Mouse (Mus musculus) adrenal gland, postnatal 36 days (tissue): ENCODE measurements around the gene Akap13. TPM values are rescaled to one million over a fixed set of nuclear protein-coding genes. Genes with fewer than 3 reads are reported as not detected.
A peak's percentile ranks its signal among the peaks of the same experiment; 100 is the strongest.

Source experiments
- DNase-seq, 2 experiments: peaks; one replicate each; pipeline ENCODE4 v3.0.0; 2021; ENCODE audit warnings: mixed read lengths in 1 of 2
- total RNA-seq, 2 experiments: library from RNA; stranded (reverse); gene quantifications; 2 replicates each; pipeline ENCODE4 v1.2.3; 2021

The Akap13 gene
- total RNA-seq, 2 experiments from 2014 or later: 56.6 to 73.3 TPM

DNA sequence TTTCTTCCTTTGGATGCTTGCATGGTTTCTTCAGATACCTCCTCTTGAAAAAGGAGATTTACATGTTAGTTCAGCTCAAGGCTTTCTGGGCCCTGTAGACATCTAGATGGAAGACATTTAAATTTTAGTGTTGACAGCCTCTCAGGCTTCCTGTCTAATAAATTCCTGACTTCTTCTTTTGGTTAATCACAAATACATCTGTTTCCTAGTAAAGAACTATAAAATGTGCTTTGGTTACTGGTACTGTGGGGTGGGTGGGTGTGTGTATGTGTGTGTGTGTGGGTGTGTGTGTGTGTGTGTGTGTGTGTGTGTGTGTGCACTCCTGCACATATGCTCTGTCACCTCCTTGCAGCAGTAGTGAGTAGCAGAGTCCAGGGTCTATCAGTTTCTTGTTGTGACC is 262.0 kb downstream of the Akap13 start:
- no peak for DNase-seq

DNA sequence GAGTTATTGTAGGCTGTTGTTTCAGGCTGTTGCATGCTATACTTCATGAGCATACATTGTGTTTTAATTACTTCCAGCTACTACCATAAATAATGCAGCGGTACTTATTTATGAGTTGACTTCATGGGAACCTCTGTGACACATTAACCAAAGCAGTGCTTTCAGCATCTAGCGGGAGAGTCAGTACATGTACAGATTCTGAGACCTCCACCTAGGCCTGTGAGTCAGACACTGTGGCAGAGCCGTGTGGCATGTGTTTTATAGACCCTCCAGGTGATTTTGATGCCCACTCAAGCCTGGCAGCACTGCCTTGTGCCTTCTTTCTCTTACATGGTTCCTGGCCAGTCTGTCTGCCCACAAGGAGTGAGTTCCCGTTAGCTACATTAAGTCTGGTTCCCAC is 266.0 kb downstream of the Akap13 start:
- DNase-seq: no peak

DNA sequence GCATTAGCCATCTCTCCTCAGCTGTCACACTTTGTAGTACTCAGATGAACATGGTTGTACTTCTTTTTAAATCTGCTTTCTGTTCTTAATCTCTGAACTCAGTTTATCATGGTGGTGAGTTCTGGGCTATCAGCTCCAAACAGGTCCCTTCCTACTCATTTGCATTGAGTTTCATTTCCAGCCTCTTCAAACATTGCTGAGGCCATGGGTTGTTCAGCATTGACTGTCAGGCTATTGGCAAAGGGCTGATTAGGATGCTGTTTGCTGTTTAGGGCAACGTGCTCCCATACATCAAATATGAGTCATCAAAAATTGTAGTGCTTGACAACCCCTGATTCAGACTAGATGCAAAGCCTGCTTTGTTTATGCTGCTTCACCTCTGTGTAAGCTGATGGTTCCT is 268.7 kb downstream of the Akap13 start:
- DNase-seq: no peak

DNA sequence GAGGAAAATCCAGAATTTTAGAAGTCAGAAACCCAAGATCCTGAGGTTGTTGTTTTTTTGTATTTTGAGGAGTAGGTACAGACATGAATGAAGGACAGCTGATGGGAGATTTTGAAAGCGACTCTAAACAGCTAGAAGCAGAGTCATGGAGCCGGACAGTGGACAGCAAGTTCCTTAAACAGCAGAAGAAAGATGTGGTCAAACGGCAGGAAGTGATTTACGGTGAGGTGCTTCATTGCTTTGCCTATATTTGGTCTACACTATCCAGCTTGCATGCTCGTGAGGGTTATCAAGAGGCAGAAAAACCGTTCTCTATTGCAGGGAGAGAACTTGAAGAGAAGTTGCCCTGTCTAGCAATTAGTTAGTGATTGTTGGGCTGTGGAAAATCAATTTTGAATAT is 270.6 kb downstream of the Akap13 start:
- no peak for DNase-seq

DNA sequence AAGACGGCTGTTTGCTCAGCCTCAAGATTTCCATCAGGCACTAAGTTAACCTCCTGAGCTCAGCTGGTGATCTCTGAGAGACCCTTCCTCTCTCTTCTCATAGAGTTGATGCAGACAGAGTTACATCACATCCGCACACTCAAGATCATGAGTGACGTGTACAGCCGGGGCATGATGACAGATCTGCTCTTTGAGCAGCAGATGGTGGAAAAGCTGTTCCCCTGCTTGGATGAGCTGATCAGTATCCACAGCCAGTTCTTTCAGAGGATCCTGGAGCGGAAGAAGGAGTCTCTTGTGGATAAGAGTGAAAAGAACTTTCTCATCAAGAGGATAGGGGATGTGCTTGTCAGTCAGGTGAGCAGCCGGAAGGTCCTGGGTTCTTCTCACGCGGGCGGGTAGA is 271.5 kb downstream of the Akap13 start:
- no peak for DNase-seq

DNA sequence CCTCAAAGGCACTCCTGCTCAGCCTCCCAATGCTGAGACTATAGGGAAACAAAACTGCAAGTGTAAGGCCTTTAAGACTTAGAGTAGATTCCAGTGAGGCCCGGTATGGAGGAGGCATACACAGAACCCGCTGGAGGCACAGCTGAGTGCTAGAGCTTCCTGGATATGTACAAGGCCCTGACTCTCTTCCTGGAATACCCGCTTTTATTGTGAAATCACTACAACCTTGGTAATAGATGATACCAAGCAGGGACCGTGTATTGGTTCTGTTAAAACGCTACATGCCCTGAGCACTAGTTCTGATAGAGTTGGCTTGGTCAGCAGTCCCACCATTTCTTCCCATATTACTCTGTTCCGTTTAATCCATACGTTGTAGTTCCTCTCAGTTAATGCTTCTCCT is 274.3 kb downstream of the Akap13 start:
- no peak for DNase-seq

DNA sequence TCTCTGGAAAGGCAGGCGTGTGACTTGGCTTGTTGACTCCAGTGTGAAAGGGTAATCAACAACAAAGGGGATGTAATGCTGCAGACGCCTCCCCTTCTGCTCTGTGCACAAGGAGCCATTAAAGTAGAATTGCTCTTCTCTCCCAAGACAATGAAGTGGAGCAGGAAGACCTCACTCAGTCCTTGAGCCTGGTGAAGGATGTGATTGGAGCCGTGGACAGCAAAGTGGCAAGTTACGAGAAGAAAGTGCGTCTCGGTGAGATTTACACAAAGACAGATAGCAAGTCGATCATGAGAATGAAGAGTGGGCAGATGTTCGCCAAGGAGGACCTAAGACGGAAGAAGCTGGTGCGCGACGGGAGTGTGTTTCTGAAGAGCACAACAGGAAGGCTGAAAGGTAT is 274.9 kb downstream of the Akap13 start:
- no peak for DNase-seq

DNA sequence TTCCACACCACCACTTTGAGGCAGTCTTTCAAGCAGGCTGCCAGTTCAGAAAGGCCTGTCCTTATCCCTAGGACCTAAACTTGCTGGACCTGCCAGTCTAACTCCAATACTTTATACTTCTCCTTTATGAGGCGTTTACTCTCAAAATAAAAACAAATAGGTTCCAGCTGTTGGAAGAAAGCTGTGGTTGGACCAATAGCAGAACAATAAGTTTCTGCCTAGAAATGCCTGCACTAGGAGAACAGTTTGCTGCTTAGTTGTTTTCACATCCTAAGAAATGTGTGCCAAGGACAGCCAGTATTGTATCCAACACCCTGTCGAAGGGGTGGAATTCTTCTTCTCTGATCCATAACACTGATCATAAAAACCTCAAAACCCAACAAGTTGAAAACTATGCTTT is 276.6 kb downstream of the Akap13 start:
- DNase-seq: no peak

DNA sequence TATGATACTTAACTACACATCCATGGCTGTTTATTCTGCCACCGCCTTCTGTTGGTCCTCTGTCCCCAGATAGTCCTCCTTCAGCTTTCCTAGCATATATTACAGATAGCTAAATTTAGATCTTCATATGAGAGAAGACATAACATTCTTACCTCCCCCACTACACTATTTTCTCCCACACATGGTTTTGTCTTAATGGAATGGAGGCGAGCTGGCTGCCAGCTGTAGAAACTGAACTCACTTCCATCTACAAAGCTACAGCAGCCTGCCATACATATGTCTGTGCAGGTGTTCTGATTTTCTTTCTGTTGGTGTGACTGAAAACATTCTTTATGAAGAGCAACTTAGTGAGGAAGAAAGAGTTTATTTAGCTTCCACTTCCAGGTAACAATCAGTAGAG is 277.8 kb downstream of the Akap13 start:
- no peak for DNase-seq

DNA sequence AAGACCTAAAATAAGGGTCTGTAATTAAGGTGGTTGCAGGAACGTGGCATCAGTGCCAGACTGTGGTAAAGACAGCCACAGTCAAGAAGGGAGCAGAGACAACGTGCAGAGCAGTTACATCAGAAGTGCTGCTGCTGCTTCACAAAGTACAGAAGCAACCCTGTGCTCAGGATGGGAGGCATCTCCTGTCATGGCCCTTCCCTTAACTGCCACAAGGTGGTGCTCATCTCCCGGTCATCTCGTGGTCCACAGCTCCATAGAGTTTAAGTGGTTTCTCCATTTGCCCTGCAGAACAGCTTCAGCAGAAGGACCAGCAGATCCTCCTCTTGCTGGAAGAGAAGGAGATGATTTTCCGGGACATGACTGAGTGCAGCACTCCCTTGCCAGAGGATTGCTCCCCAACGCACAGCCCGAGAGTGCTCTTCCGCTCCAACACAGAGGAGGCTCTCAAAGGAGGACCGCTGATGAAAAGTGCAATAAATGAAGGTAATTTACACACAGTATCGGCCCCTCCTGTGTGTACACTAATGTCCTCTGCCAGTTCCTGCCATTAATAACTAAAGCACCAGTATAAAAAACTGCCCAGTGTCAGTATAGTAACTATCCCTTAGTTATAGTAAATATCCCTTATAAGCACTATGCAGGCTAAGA is 283.9 kb downstream of the Akap13 start:
- peak; percentile 66 to 74 for DNase-seq

DNA sequence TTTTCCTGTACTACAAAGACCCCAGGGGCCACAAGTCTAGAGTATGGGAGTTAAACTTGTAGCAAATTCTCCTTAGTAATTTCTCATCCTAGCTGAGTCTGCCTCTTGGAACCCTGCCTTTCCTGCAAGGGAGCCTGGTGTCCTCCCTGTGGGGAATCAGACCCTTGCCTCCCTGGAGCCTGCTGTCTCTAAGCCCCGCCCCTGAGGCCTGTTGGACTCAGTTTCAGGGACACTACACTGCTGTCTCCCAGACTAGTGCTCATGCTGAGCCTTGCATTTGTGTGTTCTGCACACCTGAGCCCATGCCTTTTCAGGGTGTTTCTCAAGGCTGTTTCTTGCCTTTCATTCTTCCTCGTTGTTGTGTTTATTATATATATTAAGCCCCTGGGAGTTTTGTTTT is 289.2 kb downstream of the Akap13 start:
- DNase-seq: peak in 1 of 2 experiments; percentile 29

DNA sequence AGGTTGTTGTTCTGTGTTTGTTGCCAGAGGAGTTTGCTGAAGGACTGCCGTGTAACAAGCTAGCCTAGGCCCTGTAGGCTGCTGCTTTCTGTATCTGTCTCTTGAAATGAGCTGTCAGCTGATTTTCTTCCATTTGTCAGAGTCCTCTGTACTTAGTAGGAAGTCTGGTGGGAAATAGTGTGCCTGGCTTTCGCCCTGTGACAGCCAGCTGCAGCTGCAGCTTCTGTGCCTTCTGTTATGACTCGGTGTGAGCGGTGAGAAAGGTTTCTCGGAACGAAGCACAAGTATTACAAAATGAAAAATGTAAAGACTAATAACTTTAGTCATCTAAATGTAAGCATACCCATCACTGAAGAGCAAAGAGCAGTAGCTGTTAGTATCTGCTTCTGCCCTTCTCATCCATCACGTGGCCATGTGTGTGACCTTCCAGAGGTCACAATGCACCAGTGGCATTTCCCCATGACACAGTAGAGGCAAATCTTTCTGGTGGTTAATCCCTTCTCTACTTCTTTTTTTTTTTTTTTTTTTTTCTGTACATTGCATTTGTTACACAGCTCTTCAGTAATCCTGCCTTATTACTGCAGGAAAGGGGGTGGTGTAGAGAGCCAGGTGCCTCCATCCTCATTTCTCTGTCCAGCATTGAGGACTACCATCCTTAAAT is 289.8 kb downstream of the Akap13 start:
- no peak for DNase-seq

DNA sequence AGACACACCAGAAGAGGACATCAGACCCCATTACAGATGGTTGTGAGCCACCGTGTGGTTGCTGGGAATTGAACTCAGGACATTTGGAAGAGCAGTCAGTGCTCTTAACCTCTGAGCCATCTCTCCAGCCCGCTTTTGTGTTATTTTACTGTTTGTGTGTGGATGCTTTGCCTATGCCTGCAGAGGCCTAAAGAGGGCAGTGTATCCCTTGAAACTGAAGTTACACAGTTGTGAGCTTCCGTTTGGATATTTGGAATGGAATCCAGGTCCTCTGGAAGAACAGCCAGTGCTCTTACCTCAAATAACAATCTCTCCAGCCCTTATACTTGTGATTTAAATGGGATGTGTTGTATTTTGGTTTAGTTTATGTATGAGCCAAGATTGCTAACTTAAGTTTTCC is 290.6 kb downstream of the Akap13 start:
- peak in 1 of 2 experiments; percentile 16 for DNase-seq

DNA sequence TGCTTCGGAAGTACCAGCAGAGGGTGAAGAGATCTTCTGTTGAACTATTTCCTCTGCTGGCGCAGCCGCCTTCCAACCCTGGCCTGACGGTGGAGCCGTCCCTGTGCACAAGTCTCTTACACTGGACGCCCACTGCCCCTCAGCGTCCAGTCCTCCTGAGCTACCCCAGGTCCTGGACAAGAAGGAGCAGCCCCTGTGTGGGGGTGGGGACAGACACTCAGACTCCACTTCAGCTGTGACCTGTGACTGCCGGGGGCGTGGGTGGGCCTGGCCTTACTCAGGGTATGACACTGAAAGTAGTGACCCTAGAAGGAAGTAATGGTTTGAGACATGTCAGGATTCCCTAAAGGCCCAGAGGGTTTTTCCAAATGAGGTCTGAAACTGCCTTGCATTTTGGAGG is 295.2 kb downstream of the Akap13 start:
- no peak for DNase-seq

DNA sequence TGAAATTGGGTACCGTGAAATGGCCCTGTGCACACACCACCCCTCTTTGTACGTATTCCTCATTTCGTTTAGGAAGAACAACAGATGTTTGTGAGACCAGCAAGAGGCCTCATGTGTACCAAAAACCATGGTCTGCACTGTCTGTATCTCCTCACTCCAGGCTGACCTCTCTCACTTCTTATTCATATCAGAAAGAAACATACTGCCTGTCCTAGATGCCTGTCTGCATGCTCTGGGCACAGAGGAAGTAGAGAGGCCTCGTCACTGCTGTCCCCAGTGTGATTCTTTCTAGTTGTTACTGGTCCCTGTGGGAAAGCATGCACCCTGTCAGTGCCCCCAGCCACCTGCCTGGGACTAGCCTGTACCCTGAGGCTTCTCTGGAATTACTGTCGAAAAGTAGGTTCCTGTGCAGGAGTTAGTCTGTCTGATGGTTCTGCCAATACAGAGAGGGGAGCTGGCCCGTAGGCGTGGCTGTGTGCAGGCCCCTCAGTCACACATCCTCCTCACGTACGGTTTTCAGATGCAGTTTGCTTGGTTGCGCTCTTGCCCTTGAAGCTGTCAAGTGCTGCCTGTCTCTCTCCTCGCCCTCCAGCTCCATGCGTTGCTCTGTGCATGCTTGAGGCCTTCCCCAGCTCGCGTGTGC is 295.9 kb downstream of the Akap13 start:
- no peak for DNase-seq

DNA sequence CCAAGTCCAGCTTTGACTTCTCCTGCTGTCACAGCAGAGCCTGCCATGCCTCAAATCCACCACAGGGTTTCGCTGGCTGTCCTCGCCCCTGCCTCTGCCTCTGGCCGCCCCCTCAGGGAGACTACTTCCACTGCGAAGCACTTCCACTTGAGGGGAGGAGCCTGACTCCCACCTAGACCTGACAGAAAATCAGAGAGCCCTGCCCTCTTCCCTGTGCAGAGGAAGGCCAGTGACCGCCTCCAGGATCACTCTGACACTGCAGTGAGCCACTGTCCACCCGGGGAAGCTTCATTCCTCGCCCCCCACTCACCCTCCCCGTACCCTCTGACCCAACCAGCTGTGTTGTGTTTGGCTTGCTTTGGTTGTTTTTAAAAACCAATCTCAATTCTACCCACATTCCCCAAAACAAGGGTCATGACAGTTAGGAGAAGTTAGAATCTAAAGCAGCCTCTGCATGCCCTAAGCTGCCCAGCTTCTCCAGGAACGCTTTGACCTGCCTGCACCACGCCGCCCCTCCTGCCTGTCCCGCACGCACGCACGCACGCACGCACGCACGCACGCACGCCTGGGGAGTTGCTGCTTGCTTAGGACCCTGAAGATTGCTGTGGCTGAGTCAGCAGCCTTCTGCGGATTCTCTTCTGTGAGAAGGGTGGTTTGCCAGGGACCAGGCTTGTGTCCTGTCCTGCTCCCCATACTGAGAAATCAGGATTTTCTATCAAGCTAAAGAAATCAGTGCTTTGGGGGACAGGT is 297.3 kb downstream of the Akap13 start:
- DNase-seq: no peak

DNA sequence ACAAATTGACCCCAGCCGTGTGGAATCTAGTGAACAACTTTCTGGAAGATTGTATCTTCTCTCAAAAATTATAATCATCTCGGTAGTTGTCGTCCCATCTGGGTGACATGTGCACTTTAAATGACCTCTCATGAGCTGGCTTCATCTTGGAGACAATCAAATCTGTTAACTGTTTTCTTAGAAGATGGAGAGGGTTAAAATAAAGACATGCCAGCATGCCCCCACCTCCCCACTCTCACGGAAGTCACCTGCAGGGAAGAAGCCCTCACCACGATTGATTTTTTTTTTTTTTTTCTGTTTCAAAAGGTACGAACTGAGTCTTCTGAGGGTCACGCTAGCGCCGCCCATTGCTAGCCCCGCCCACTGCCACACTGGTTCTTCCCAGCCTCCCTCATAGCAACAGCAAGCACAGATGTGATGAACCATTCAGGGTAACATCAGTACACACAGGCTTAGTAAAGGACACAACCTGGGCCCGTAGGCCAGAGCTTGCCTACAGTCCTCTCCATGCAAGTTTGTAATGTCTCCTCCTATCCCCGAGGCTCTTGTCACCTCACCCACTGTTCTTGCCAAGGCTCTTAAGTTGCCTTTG is 298.0 kb downstream of the Akap13 start:
- no peak for DNase-seq

DNA sequence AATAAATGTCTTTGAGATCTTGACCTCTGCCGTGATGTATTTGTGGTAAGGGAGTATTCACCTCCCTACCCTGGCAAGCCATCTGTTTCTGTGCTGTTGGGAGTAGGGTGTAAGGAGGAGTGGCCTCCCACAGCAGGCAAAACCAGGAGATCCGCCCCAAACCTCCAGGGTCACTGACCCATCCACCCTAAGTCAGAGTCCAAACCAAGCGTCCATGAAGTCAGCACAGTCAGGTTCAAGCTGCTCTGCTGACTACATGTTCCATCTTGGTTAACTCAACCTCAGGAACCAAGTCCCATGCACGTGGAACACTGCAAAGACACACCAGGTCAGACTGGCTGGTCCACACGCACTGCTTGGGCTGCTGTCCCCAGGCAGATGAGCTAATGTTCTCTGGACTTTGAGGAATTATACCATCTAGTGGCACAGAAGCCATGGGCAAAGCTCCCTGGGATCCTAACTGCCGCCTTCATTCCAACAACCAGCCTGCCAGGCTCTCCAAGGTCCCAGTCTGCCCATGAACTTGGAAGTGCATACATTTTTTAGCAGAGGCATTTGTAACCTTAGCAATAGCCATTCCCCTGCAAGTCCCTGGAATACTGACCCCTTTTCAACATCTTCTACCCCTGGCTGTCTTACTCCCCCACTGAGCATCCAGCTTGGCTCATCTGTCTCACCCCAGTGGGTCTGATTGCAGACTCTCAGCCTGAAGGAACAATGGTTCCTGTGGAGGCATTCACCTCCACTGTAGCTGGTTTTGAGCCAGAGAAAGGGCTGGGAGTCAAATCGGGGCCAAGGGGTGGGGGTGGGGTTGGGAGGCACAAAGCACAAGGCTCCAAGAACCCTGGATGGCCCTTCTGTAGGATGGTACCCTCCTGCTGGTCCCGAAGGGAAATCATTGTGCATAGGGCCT is 299.5 kb downstream of the Akap13 start:
- DNase-seq: no peak

DNA sequence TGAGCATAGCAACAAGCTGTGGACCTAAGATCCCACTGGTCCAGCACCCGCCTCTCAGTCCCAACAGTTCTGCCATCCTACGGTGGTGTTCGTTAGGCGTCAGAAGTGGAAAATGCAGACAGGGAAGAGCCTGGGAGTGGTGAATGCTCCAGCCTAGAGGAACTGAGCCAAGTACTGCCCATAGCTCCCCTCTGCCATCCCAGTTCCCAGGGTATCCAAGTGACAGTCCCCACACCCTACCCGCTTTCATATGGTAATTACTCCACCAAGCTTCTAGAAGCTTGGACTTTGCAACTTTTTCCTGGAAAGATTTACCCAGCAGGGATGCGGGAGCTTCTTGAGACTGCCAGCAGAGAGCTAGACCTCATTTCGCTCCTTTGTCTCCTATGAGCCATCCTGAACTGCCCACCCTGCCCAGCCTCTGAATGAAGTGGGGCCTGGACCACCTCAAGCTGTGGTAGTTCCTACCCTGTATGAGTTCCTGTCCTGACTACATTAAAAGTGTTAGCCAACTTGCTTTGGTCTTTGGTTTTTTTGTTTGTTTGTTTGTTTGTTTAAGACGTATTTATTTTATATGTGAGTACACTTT is 300.6 kb downstream of the Akap13 start:
- DNase-seq: no peak

DNA sequence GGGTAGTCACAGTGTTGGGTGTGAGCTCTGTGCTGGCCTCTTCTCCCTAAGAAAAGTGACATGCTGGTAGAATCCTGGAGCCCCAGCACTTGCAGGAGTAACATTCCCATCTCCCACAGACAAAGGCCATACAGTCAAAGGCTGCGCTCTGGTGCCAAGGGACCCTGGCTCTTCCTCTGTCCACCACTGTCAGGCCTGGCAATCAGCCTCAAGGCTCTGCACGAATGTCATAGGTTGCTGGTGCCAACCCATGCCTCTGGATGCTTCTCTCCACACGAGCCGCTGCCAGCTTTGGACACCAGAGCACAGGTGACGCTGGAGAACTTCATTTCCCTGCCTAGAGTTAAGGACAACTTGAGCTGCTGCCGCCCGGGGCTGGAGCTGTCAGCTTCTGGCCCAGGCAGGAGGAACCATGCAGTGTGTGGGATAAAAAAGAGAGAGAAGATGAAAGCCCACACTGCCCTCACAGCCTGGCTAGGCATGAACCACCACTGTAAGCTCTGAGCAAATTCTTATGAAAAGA is 304.7 kb downstream of the Akap13 start:
- peak in 1 of 2 experiments; percentile 32 for DNase-seq
